Mouse (Mus musculus) left cerebral cortex, adult 11 months (tissue): ENCODE data around the gene Zfp938.

ENCODE experiments used
- DNase-seq: peaks from one replicate; pipeline ENCODE4 v3.0.0; 2022; ENCODE audit warnings: low spot score

Zfp938 gene

GRCm38 (mm10) chr10:82240742-82241400 lies at the start of gene Zfp938:
TSS of gene Zfp938 (minus strand) at chr10:82241280.
- peak; percentile 87 for DNase-seq

DNA sequence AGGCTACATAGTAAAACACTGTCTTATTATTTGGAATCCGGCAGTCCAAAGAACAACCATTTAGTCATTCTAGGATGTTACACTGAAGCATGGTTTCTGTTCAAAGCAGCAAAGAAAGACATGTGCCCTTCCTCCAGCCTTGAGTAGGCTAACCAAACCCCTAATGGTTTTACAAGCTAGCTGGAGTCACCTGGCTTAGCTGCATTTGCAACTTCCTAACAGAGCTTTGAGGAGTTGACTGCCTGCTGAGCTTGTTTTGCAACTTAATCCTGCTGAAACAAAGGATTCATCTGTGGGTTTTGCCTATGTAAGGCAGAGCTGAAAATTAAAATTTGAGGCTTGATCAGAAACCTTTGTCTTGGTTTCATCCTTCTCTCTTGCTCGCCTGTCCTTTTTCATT lies 16.3 kb upstream of the Zfp938 start:
- DNase-seq = no peak

- no peak for DNase-seq
Observed at GRCm38 (mm10) chr10:82245021-82245420, 3.9 kb upstream of the Zfp938 start.

- DNase-seq = no peak
Observed at GRCm38 (mm10) chr10:82241401-82241788, 315 bp upstream of the Zfp938 start.

- peak; percentile 78 for DNase-seq
Observed at GRCm38 (mm10) chr10:82178257-82179064, 62.6 kb downstream of the Zfp938 start.
